Mouse (Mus musculus): ENCODE results near the gene Bud23. TPM values are rescaled to one million over a fixed set of nuclear protein-coding genes. Genes with fewer than 3 reads are reported as not detected.

The Bud23 gene
- polyA plus RNA-seq, 1 experiment from 2014 or later, result 155 TPM

GRCm38 (mm10) chr5:135010841-135011743 is 53.7 kb downstream of the Bud23 start:
- Histone ChIP-seq H3K4me1 (replicated peaks) (peaks cover 61% of the 10 kb centered on the region), H3K36me3 (no peaks in the 10 kb centered on the region), H3K9me3 (no peaks in the 10 kb centered on the region), H3K4me3 (peak overlapping the region; percentile 70), H3K27me3 (ENCODE audit: insufficient read depth, poor library complexity, severe bottlenecking) (peaks cover 21% of the 10 kb centered on the region), H3K27ac (peak overlapping the region; percentile 94)
- WGBS, result 89% methylated on average over 25 of the region's 25 CpGs
- DNase-seq (ENCODE audit: low spot score), result no peak

- H3K4me3 ChIP-seq, result peak overlapping the region; percentile 70
- H3K4me1 ChIP-seq (replicated peaks), result peaks cover 53% of the 10 kb centered on the region
- H3K27me3 ChIP-seq (ENCODE audit: insufficient read depth, poor library complexity, severe bottlenecking), result peaks cover 21% of the 10 kb centered on the region
- H3K27ac ChIP-seq, result peak overlapping the region; percentile 94
- no peak for DNase-seq (ENCODE audit: low spot score)
- no peaks in the 10 kb centered on the region for H3K9me3 ChIP-seq
- no peaks in the 10 kb centered on the region for H3K36me3 ChIP-seq
- 63% methylated on average over 7 of the region's 7 CpGs for WGBS
These were observed 54.4 kb downstream of the Bud23 start for GRCm38 (mm10) chr5:135010320-135010709.

GRCm38 (mm10) chr5:135009590-135010319 is 55.0 kb downstream of the Bud23 start:
- Histone ChIP-seq H3K9me3 (no peaks in the 10 kb centered on the region), H3K27me3 (ENCODE audit: insufficient read depth, poor library complexity, severe bottlenecking) (peaks cover 21% of the 10 kb centered on the region), H3K27ac (peak overlapping the region; percentile 94), H3K4me3 (peak overlapping the region; percentile 70), H3K36me3 (no peaks in the 10 kb centered on the region), H3K4me1 (replicated peaks) (peaks cover 51% of the 10 kb centered on the region)
- under 1% methylated on average over 37 of the region's 37 CpGs for WGBS
- DNase-seq (ENCODE audit: low spot score), result peak; percentile 91

GRCm38 (mm10) chr5:135008671-135009589 is 55.8 kb downstream of the Bud23 start, which contains the start of gene Abhd11:
Gene Abhd11 (plus strand): TSS chr5:135009152.
- Histone ChIP-seq H3K27me3 (ENCODE audit: insufficient read depth, poor library complexity, severe bottlenecking) (peaks cover 21% of the 10 kb centered on the region), H3K4me3 (peak within 1 kb of the TSS; percentile 70), H3K36me3 (no peaks in the 10 kb centered on the region), H3K4me1 (replicated peaks) (peaks cover 51% of the 10 kb centered on the region), H3K9me3 (no peaks in the 10 kb centered on the region), H3K27ac (peak within 1 kb of the TSS; percentile 94)
- WGBS, result under 1% methylated on average over 52 of the region's 52 CpGs
- DNase-seq (ENCODE audit: low spot score), result peak; percentile 99

- DNase-seq (ENCODE audit: low spot score), result no peak
- WGBS, result 30% methylated on average over 16 of the region's 16 CpGs
- no peaks in the 10 kb centered on the region for H3K9me3 ChIP-seq
- no peaks in the 10 kb centered on the region for H3K36me3 ChIP-seq
- peaks cover 21% of the 10 kb centered on the region for H3K27me3 ChIP-seq (ENCODE audit: insufficient read depth, poor library complexity, severe bottlenecking)
- peak overlapping the region; percentile 94 for H3K27ac ChIP-seq
- H3K4me3 ChIP-seq, result peak overlapping the region; percentile 70
- H3K4me1 ChIP-seq (replicated peaks), result peaks cover 49% of the 10 kb centered on the region
These were observed 56.8 kb downstream of the Bud23 start for GRCm38 (mm10) chr5:135007802-135008571.

Other genes starting within 250 kb of the Bud23 start
- not detected in 2 replicates for gene Tmem270, start 158.2 kb downstream of the Bud23 start, polyA plus RNA-seq (2016; fragmentation: Nextera tagmentation; extraction: Ambion mirVana)
- 2.8 and 3.9 TPM in 2 replicates for gene Cldn13, start 149.4 kb downstream of the Bud23 start, polyA plus RNA-seq (2016; fragmentation: Nextera tagmentation; extraction: Ambion mirVana)
- 12.0 and 12.6 TPM in 2 replicates for gene Mettl27, start 132.6 kb downstream of the Bud23 start, polyA plus RNA-seq (2016; fragmentation: Nextera tagmentation; extraction: Ambion mirVana)
- 9.9 and 11.0 TPM in 2 replicates for gene Cldn4, start 118.0 kb downstream of the Bud23 start, polyA plus RNA-seq (2016; fragmentation: Nextera tagmentation; extraction: Ambion mirVana)
- gene Cldn3, start 78.7 kb downstream of the Bud23 start, polyA plus RNA-seq (2016; fragmentation: Nextera tagmentation; extraction: Ambion mirVana), result 7.9 and 16.3 TPM in 2 replicates
- gene Abhd11, start 55.8 kb downstream of the Bud23 start, polyA plus RNA-seq (2016; fragmentation: Nextera tagmentation; extraction: Ambion mirVana), result 42.2 and 43.6 TPM in 2 replicates
- 17.0 and 20.5 TPM in 2 replicates for gene Stx1a, start 41.5 kb downstream of the Bud23 start, polyA plus RNA-seq (2016; fragmentation: Nextera tagmentation; extraction: Ambion mirVana)
- 24.5 and 30.4 TPM in 2 replicates for gene Dnajc30, start 757 bp downstream of the Bud23 start, polyA plus RNA-seq (2016; fragmentation: Nextera tagmentation; extraction: Ambion mirVana)
- gene Vps37d, start 13.3 kb upstream of the Bud23 start, polyA plus RNA-seq (2016; fragmentation: Nextera tagmentation; extraction: Ambion mirVana), result 8.6 and 19.2 TPM in 2 replicates
- gene Mlxipl, start 24.9 kb upstream of the Bud23 start, polyA plus RNA-seq (2016; fragmentation: Nextera tagmentation; extraction: Ambion mirVana), result 1.7 and 2.8 TPM in 2 replicates
- 20.0 and 23.7 TPM in 2 replicates for gene Tbl2, start 84.7 kb upstream of the Bud23 start, polyA plus RNA-seq (2016; fragmentation: Nextera tagmentation; extraction: Ambion mirVana)
- 45.7 and 46.1 TPM in 2 replicates for gene Bcl7b, start 103.3 kb upstream of the Bud23 start, polyA plus RNA-seq (2016; fragmentation: Nextera tagmentation; extraction: Ambion mirVana)
- 41.1 and 53.8 TPM in 2 replicates for gene Baz1b, start 122.3 kb upstream of the Bud23 start, polyA plus RNA-seq (2016; fragmentation: Nextera tagmentation; extraction: Ambion mirVana)
- gene Fzd9, start 186.3 kb upstream of the Bud23 start, polyA plus RNA-seq (2016; fragmentation: Nextera tagmentation; extraction: Ambion mirVana), result 9.8 and 12.1 TPM in 2 replicates